Mouse (Mus musculus) regulatory T cell (primary cell): ENCODE measurements around the gene Ptprn.

ENCODE experiments used
- in situ Hi-C: fragments of 300-600 bp; cut with MboI, MseI; formaldehyde crosslinking; loops from one replicate; pipeline ENCODE4 v1.15.1; 2025; ENCODE audit warnings: high pct_unique_total_duplicates

Gene Ptprn

DNA sequence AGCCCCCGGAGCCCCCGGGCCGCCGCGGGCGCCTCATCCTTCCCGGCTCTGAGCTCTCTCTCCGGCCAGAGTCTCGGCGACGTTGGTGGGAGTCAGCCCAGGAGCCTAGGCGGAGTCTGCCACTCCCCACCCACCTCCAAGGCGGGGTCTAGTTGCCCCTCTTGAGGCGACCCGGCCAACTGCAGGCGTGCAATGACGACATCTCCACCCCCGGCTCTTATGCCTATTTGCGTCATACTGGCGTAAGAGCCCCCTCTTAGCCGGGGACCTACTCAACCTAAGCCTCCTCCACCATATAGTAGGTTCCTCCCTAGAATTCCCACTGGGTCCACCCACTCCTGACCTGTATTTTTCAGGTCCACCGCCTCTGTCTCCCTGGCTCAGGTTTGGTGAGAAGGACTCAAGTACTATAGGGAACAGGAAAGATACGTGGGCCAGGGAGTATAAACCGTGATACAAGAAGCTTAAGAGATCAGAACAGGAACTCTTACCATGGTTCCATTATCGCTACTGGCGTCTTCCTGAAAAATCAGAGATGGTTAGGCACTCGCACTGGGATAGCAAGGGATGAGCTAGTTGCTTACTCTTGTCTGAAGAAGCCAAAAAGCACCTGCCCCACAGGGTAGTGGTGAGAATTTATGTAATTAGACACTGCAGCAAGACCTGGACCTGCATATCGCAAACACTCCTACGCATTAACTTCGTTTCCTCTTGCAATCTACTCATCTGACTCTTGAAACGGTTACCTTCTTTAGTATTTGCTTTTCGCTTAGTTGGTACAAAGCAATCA, at the start of gene Ptprn:
Gene Ptprn, minus strand, starts transcription at position 412 of the 790 bp plus-strand sequence.
- in situ Hi-C loops, result no loop called here

DNA sequence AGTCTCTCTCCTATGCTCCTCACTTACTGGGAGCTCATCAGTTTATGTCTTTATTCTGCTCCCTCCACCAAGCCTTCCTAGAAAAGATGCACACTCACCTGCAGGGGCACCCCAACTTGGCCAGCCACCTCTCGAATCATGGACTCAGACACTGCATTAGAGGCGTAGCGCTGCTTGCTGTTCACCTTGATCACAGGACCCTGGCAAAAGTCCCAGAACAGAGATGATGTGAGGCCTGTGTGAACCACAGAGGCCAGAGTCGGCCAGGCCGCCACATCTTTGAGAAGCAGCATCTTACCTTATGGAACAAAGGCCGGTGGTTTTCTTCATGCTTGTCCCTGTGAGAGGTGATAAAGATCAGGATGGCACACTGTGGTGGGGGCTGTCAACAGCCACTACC, 47.4 kb upstream of the Ptprn start:
- in situ Hi-C loops, result loop anchor here (5.0 to 10.0 kb wide), 2 partner anchors 74 to 257 kb away; partner anchors contain the start of gene Dnajb2

DNA sequence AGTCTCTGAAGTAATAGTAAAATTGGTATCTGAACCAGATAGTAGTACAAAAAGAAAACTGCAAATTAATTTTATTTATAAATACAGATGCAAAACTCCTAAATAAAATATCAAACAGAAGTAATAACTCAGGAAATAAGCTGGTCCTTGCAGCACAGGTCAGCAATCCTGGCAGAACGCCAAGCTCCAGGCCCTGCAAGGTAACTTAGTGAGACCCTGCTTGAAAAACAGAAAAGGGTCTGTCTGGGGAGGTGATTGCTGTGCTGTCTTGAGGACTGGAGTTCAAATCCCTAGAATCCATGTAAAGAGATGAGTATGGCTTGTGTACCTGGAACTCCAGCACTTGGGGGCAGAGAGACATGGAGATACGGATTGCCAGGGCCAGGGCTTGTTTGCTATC, 40.4 kb upstream of the Ptprn start:
- in situ Hi-C loops, result no loop called here

DNA sequence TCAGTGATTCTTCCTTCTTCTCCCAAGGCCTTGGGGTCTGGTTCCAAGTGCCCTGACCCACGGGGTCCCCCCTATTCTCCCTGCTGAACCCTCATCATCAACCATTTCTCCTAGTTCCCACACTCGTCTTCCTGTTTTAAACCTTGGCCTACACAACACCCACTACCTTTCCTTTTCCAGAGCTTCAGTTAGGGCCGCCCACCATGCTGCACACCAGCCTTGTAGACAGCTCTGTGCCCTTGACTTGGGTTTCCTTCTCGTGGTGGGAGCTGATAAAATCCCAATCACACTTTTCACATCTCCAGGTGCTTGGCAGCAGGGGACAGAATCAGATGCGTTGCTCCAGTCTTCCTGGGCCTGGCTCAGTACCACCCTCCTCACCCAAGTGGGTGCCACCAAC, 30.0 kb upstream of the Ptprn start:
- in situ Hi-C loops, result no loop called here

DNA sequence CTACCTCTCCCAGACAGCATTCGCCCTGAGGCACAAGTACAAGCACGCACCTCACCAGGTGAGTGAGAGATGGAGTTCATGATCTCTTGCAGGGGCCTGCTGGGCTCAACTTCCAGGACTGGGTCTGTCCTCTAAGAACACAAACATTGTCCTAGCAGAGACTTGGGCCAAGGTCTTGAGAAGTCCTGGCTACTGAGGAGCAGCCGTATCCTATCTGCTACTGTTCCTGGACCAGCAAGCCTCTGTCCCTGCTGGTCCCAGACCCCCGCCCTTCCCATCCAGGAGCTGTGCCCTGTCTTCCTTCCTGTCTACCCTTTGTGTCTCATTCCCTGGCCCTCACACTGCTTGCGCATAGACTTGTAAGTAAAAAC, 29.0 kb upstream of the Ptprn start:
- in situ Hi-C loops, result no loop called here

DNA sequence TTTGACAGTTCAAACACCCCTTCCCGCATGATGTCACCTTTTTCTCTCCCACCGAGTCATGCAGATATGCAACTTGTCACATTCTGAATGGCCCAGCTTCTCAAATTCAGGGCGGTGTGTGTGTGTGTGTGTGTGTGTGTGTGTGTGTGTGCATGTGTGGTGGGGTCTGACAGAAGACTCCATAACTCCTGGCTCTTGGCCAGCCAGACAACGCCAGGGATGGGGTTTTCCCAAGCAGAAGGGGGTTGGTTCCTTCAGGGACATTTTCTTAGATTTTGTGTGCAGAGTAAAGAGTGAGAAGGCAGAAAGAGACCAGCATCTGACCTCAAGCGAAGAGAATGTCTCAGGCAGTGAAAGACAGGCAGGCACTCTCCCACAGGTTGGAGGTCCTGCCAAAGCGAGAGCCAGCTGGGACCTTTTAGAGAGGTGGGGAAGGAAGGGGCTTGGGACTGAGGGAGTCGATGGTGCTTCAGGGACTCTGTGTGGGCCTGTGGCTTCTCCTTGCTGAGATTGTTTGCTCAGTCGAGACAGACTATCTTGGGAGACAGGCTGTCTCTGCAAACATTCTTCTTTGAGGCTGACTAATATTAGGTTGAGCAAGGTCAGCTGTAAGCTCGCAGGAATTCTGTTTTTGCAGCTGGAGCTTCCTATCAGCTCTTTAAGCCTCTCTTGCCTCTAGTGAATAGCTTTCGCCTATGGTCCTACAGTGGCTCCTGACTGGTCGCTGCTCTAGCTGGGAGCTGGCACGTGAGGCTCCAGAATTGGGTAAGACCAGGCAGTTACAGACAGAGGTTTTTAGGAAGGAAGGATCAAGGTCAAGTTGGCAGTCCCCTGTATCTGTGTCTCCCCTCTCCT, 28.4 kb upstream of the Ptprn start:
- in situ Hi-C loops, result no loop called here

DNA sequence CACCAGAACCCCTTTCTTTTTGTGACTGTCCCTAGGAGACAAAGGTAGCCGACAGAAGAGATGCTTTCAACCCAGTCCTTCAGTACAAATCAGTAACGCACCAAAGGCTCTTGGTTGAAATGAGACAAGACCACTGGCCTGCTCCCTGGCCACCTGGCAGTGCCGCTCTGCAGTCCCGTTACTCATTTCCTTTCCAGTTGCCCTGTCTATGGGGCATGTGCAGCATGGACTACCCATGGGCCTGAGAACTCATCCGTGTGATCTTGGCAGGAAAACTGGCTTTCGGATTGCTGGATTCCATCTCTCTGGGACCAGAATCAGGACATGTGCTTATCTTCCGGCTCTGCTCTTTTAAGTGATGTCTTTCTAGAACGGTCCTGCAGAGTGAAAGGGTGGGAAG, 27.0 kb upstream of the Ptprn start:
- in situ Hi-C loops, result no loop called here

DNA sequence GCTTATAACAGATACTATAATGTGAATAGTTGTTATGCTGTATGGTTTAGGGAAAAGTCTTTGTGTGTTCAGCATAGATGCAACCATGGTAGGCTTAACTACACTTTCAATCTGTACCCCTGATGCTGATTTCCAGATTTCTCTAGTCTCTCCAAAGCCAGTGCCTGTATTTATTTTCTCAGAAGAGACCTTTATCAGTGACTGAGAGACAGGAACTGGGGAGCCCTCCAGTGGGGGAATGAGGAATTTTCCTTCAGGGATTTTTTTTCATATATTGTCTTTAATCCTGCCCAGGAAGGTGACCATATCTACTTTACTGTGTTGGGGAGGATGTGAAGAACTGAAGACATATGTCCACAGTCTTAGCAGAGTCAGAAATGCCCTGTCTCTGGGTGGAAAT, 26.3 kb upstream of the Ptprn start:
- in situ Hi-C loops, result no loop called here

DNA sequence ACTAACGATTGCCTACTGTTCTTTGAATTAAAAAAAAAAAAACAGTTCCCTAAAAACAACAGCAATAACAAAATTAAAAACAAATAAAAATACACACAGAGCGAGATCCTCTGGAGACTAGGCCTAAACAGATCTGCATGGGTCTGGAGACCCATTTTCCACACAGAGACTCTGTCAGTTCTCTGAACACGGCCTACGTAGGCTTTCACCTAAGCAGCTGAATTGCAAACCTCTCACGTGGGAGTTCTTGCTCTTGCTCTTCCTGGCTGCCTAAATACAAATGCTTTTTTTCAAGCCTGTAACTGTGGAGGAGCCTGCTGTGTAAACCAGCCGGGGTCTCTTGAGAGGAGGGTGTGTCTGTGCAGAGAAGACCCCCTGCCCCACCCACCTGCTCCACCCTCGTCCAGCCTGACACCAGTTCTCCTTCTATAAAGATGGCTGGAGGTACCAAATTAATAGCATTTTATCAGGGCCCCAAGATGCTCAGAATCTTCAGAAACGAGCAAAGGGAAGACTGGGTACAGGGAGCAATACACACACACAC, 25.7 kb upstream of the Ptprn start:
- in situ Hi-C loops, result no loop called here

DNA sequence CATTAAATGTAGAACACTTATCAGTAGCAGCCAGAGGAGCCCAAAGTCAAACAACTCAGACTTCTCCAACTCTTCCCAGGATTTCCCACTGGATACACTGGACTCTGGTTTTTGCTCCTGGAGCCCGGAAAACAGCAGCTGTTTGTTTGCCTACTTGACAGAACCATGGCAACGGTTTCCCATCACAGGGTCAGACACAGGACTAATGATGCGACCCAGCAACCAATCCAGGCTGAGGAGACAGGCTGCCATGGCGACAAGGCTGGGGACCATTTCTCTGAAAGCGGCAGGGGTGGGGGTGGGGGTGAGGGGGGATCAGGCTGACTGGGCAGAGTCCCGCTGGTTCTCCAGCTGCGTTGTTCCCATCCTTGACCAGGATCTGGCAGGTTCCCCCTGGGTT, 25.1 kb upstream of the Ptprn start:
- in situ Hi-C loops, result no loop called here

DNA sequence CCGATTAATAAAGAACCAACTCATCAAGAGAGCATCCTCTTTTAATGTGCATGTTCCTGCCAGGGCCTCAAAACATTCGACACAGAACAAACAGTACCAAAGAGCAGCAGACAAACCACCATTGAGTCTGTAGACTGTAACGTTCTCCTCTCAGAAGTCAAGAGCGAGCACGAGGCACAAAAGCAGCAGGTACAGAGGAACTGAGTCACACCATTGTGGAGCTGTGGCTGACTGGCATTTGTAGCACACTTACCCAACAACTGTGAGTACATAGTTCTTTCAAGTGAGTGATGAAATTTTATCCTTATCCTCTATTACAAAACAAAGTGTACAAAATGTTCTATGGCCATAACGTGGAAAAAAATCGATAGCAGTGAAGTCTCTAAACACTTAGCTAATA, 20.6 kb upstream of the Ptprn start:
- in situ Hi-C loops, result no loop called here

DNA sequence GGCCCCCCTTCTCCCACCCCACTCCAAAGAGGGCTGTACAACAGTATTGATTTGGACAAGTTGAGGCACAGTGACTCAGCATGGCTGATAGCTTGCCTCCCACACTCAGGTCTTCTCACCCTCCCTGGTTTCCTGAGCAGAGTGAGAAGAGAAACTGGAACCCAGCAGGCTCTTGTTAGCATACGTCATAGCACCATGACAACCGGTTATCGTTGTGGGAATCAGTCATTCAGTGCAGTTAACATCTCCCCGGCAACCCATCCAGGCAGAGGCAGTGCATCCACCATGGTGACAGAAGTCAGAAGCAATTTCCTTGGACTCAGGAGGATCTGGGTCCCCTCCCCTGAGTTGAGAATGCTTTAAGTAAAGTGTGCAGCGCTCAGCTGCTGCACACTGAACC, 18.7 kb upstream of the Ptprn start:
- in situ Hi-C loops, result no loop called here

DNA sequence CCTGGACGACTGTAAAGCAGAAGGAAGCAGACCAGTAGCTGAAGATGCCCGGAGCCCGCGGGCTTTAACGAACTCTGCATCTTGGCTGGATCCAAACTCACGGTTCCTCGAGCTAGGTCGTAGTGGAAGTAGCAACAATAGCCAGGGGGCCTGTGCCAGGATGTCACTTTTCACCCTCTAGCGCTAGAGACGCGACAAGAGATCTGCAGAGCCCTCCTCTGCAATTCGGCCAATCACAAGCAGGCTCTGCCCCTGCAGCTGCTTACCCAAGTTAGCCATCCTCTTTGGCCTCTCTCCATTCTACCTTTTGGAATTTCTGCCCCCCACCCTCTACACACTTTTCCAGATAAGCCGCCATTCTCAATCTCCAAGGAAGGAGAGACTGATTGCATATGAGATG, 13.9 kb upstream of the Ptprn start, which contains the start of gene Resp18:
Gene Resp18, minus strand, starts transcription at position 188 of the 400 bp plus-strand sequence.
- in situ Hi-C loops, result loop anchor here (10.0 kb wide), 2 partner anchors 243 to 323 kb away; partner anchors contain the start of gene Ihh

DNA sequence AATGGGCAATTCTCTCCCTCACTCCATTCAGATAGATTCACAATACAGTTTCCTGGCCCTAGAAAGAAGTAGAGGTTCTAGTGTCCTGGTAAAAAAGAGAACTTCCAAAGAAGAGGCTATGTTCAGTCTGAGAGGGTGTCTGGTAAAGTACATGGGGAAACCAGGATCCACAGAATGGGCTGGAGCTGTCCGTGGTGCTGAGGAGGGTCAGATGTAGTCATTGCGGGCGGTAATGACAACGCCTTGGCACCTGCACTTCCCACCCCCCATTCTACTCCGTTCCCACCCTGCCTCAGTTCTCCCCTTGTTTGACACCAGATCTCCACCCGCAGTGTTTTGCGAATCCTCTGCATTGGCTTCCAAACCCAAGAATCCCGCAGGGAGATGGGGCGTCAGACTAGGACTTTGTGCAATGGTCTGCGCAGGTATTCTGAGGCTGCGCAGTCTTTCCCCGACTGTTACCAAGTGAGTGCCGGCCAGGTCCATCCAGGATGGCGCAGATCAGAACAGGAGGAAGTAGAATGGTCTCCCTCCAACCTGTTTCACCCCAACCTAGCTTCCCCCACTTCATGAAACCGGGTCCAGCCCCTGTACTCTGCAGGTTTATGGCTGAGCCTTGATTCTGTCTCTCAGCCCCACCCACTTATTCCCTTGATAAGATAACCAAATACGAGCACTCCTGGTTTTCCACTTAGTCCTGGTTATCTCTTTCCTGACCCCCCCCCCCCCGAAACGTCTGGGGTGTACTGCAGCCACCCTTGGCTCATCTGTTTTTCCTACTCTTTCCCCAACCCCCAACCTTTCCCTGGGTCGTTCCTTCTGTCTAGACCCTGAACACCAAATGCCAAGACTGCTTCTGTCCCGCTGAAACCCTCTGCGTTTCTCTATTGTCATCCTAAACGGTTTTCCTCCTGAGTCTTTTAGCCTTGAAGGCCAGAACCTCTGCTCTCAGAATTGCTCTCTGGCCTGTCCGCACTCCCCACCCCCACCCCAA, 13.2 kb upstream of the Ptprn start:
- in situ Hi-C loops, result loop anchor here (10.0 kb wide), 2 partner anchors 243 to 323 kb away; partner anchors contain the start of gene Ihh

DNA sequence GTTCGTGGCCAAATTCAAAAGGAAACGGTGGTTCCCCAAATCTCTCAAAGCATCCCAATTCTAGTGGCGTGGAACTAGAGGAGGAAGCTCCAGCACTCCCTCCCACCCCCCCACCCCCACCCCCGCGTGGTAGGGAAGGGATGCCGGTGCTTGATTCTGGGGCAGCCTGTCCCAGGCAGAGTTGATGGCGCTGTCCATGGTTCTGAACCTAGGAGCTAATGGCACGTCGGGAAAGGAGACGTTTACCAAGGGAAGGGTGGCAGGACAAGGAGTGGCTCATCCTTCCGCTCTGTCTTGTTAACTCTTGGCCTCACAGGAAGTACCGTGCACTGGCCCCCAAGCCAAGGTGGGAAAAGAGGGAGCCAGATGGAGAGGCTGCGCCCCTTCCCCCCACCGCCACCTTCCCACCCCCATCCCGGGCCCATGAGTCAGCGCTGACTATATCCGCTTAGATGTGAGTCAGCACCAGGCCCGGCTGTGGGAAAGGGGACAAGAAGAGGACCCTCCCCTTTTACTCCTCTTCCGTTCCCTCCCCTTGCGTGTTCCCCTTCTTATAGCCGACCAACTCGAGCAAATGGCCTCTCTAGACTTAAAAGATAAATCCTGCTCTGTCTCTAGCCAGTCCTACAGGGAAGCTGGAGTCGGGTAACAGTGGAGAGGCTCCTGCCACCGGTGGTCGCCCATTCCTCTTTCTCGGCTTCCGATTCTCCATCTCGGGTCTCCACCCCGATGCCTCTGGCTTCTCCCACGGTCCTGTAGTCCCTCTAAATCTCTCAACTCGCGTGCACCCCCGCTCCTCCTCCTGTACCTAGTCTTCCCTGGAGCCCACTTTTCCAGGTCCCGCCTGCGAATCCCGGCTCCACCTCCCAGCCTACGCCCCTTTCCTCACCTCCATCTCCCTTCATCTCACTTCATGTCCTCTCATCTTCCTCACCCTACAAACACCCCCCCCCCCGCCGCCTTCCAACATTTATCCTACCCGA, 1.0 kb downstream of the Ptprn start:
- in situ Hi-C loops, result no loop called here

DNA sequence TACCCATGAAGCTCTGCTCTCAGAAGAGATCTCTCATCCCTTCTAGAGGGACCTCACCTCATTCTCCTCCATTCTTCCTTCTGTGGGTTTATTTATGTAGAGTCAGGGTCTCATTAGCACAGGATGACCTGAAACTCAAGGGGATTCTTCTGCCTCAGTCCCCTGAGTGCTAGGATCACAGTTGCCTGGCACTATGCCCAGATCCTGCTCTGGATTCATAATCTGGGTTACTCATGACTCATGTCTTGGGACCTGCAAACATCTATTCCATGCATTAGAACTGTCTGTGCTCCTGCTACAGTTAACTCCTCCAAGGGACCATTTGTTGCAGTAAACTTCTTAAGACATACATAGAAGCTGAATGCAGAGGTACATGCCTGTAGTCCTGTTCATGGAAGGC, 3.0 kb downstream of the Ptprn start:
- in situ Hi-C loops, result no loop called here

DNA sequence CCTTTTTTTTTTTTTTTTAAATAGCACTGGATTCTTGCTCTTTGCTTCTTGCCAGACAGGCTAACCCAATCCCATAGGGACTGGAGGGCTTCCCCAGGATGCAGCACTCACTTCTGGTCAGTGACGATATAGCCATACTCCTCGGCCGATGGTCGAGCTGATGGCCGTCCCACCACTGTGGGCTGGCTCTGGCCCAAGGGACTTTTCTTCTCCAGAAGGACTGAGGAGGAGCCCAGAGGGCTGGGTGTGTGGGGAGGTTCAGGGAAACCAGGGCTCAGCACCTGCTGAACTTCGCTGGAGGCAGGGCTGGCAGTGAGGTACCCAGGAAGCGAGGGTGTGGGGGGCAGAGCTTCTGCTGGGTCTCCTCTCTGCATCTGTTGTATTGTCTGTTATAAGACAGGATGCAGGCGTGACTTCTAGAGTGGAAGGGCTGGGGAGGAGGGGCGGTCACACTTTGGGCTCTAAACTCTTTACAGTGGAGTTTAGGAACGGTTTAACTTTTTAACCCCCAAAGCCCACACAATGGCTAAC, 8.7 kb downstream of the Ptprn start:
- in situ Hi-C loops, result no loop called here

DNA sequence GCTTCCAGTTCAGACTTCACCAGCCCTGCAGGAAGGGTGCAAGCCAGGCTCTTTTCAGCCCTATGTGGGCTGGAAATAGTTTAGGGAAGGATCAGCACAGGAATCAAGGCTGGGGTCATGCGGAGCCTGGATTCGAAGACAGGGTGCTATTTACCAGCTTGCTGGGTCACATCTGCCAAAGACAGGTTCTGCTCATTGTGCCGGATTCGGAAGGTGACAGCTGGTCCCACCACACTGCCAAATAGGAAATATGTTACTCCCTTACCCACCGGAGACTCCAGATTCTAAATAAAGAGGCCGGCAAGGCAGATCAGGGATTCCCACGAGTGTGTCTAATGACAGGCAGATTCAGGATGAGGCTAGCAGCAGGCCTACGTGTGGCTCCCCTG, 9.7 kb downstream of the Ptprn start:
- in situ Hi-C loops, result loop anchor here (5.0 kb wide), 1 partner anchor 127 kb away; the partner anchor contains the start of gene Nhej1

DNA sequence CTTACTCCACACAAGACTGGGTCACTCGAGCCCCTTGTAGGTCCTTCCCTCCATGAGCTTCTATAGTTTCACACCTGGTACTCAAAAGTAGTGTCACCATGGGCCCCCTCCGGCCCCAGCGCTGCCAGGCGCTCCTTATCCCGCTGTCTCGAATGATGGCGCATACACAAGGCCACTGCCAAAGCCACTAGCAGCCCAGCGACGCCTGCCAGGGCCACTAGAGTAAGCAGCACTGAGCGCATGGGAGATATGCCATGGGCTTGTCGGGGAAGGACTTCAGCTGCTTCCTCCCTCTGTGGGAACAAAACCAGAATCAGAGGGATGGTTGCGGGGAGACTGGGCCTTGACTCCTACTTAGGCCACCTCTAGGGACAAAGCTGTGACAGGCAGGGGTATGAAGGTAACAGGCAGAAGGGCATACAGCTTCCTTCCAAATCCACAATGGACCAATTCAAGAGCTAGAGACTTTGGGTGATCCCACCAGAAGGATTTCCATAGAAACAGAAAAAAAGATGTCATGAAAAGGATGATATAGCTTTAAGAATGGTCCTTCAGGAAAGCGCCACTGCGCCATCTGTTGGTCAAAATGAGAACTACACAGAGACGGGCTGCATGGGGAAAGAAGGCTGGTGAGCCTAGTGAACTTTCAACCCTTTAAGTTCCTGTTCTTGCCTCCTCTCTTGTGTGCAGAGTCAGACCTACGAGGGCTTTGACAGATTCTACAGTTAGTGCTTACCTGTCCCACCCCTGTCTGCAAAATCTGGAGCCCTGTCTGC, 10.3 kb downstream of the Ptprn start:
- in situ Hi-C loops, result loop anchor here (5.0 kb wide), 1 partner anchor 127 kb away; the partner anchor contains the start of gene Nhej1
